Mouse (Mus musculus): ENCODE data around the gene Mroh8.

GRCm38 (mm10) chr2:157203026-157203425 is 76.3 kb downstream of the Mroh8 start:
- no peak for TF ChIP-seq CTCF (conservative IDR thresholded peaks at IDR 0.05; ENCODE audit: low read length)
- TF ChIP-seq POU5F1 (IDR thresholded peaks at IDR 0.05; ENCODE audit: borderline replicate concordance, low read length), result no peak
- no peak for TF ChIP-seq NANOG (IDR thresholded peaks at IDR 0.05; ENCODE audit: borderline replicate concordance, low read length)

All from E14TG2a.4 (cell line).